Mouse (Mus musculus) testis, postnatal 14 days (tissue): ENCODE results near the gene Ppp1r14c.
"Not testable (repeated sequence)": the region's sequence is repeated elsewhere in the genome, so short reads cannot be mapped to it uniquely, and the experiment has no call there.

ENCODE experiments used
- DNase-seq: peaks from one replicate; pipeline ENCODE4 v3.0.0; 2021; ENCODE audit warnings: low spot score

Gene Ppp1r14c

GRCm38 (mm10) chr10:3476611-3477010 is 110.8 kb downstream of the Ppp1r14c start:
- no peak for DNase-seq

GRCm38 (mm10) chr10:3479772-3480171 is 113.9 kb downstream of the Ppp1r14c start:
- no peak for DNase-seq

- no peak for DNase-seq
Observed at GRCm38 (mm10) chr10:3490052-3490451, 124.2 kb downstream of the Ppp1r14c start.

GRCm38 (mm10) chr10:3496791-3497190 is 130.9 kb downstream of the Ppp1r14c start:
- DNase-seq, result no peak

- DNase-seq, result not testable (repeated sequence)
Observed at GRCm38 (mm10) chr10:3500846-3501245, 135.0 kb downstream of the Ppp1r14c start.

GRCm38 (mm10) chr10:3507484-3508221 is 141.8 kb downstream of the Ppp1r14c start:
- no peak for DNase-seq

GRCm38 (mm10) chr10:3508222-3508588 is 142.3 kb downstream of the Ppp1r14c start:
- DNase-seq, result no peak

GRCm38 (mm10) chr10:3508746-3509145 is 142.9 kb downstream of the Ppp1r14c start:
- no peak for DNase-seq

- no peak for DNase-seq
Observed at GRCm38 (mm10) chr10:3509663-3510277, 143.9 kb downstream of the Ppp1r14c start.

- DNase-seq, result no peak
Observed at GRCm38 (mm10) chr10:3510486-3510885, 144.6 kb downstream of the Ppp1r14c start.

- no peak for DNase-seq
Observed at GRCm38 (mm10) chr10:3511401-3511800, 145.5 kb downstream of the Ppp1r14c start.

GRCm38 (mm10) chr10:3512620-3513305 is 146.9 kb downstream of the Ppp1r14c start:
- DNase-seq, result no peak

GRCm38 (mm10) chr10:3513947-3514346 is 148.1 kb downstream of the Ppp1r14c start:
- DNase-seq, result no peak
